Mouse (Mus musculus): ENCODE results near the gene Rhoj. TPM values are rescaled to one million over a fixed set of nuclear protein-coding genes. Genes with fewer than 3 reads are reported as not detected.

Rhoj gene
- polyA plus RNA-seq, 1 experiment from 2014 or later = 32.7 TPM

DNA sequence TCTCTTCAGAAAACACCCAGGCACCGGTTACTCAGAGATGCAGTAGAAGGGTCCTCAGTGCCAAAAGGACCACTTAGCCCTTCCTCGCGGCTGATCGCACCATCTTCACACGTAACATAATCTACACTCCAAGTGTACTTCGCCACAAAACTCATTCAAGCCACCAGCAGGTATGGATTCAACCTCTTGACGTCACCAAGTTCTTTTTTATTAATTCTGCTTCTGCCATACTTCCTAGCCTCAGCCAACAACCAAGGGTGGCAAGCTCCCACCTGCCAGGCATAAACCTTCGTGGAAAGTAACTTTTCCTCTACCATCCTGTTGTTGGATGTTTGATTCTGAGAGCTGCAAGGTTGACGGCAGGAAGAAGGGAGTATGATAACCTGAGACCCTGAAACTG, 80.4 kb downstream of the Rhoj start:
- H3K27ac ChIP-seq (replicated peaks; ENCODE audit: low read depth, low read length) = no peak overlapping the region
- no peaks in the 10 kb centered on the region for H3K36me3 ChIP-seq (ENCODE audit: control insufficient read depth, insufficient read depth, low read length)
- H3K9ac ChIP-seq (ENCODE audit: low read length) = no peak overlapping the region
- 90% methylated on average over 9 of the region's 9 CpGs for WGBS
- H3K27me3 ChIP-seq (ENCODE audit: control insufficient read depth, insufficient read depth, low read length) = no peaks in the 10 kb centered on the region
- peaks cover 4% of the 10 kb centered on the region; the same call in 1 of the 2 replicates for H3K4me1 ChIP-seq (ENCODE audit: control insufficient read depth, insufficient read depth, low read length)
- H3K4me2 ChIP-seq (ENCODE audit: low read depth, severe bottlenecking) = no peak overlapping the region
- ATAC-seq (ENCODE audit: insufficient number of reproducible peaks, low FRiP score, low TSS enrichment, low read depth) = no peak
- no peak overlapping the region for H3K4me3 ChIP-seq (ENCODE audit: low read depth, low read length)
- no peaks in the 10 kb centered on the region for H3K9me3 ChIP-seq (ENCODE audit: control insufficient read depth, low read length)
- DNase-seq (ENCODE audit: low spot score) = no peak

DNA sequence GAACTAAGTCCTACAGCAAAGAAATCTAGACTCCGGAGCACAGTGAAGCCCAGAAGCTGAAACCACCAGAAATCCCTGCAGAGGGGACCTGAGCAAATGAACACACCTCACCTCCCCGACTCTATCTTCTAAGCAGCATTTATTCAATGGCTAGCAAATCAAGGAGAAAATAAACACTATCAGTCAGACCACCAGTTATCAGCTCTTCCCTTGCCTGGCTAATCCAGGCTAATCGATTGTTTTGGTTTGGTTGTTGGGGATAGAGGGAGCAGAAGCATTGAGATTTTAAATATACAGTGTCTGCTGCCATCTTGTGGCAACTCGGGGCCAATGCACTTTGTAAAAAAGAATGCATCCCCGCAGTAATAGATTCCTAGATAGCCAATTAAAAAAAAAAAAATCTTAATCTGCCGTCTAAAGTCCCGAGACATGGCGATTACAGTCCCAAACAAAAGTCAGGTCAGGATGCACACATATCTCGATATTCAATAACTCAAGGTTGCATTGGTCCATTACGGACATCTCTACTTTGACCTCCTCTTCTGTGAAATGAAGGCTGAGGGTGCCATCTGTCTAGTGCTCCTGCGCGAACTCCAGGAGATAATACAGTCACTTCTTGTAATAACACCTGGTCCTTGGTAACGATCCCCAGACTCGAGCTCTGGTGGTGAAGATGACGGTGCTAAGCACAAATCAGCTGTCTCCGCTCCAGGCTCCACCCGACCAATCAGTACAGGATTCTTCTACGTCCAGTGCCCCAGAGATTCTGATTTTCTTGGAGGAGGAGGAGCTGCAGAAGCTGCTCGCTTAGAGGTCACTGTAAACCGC, 81.4 kb downstream of the Rhoj start:
- Histone ChIP-seq H3K4me3 (ENCODE audit: low read depth, low read length) (no peak overlapping the region), H3K27me3 (ENCODE audit: control insufficient read depth, insufficient read depth, low read length) (no peaks in the 10 kb centered on the region), H3K9ac (ENCODE audit: low read length) (no peak overlapping the region), H3K4me1 (ENCODE audit: control insufficient read depth, insufficient read depth, low read length) (peaks cover 11% of the 10 kb centered on the region; the same call in 1 of the 2 replicates), H3K9me3 (ENCODE audit: control insufficient read depth, low read length) (no peaks in the 10 kb centered on the region), H3K27ac (replicated peaks; ENCODE audit: low read depth, low read length) (no peak overlapping the region), H3K36me3 (ENCODE audit: control insufficient read depth, insufficient read depth, low read length) (no peaks in the 10 kb centered on the region), H3K4me2 (ENCODE audit: low read depth, severe bottlenecking) (no peak overlapping the region)
- peak; percentile 53 for DNase-seq (ENCODE audit: low spot score)
- ATAC-seq (ENCODE audit: insufficient number of reproducible peaks, low FRiP score, low TSS enrichment, low read depth) = no peak
- WGBS = 42% methylated on average over 20 of the region's 20 CpGs

DNA sequence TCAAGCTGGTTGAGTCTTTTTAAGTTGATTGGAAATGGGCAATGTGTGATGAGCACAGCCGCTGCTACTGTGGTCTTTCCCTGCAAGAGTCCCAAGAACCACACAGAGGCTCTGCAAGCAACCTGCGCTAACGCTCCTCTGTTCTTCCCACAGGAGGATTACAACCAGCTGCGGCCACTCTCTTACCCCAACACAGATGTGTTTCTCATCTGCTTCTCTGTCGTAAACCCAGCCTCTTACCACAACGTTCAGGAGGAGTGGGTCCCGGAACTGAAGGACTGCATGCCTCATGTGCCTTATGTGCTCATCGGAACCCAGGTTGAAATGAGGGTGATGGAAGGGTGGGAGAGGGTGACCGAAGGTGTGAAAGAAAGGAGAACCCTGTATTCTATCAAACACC, 83.4 kb downstream of the Rhoj start:
- Histone ChIP-seq H3K9ac (ENCODE audit: low read length) (no peak overlapping the region), H3K36me3 (ENCODE audit: control insufficient read depth, insufficient read depth, low read length) (no peaks in the 10 kb centered on the region), H3K4me3 (ENCODE audit: low read depth, low read length) (no peak overlapping the region), H3K9me3 (ENCODE audit: control insufficient read depth, low read length) (no peaks in the 10 kb centered on the region), H3K27me3 (ENCODE audit: control insufficient read depth, insufficient read depth, low read length) (no peaks in the 10 kb centered on the region), H3K4me2 (ENCODE audit: low read depth, severe bottlenecking) (no peak overlapping the region), H3K4me1 (ENCODE audit: control insufficient read depth, insufficient read depth, low read length) (peaks cover 13% of the 10 kb centered on the region; the same call in 1 of the 2 replicates), H3K27ac (replicated peaks; ENCODE audit: low read depth, low read length) (no peak overlapping the region)
- ATAC-seq (ENCODE audit: insufficient number of reproducible peaks, low FRiP score, low TSS enrichment, low read depth) (no peak), DNase-seq (ENCODE audit: low spot score) (peak; percentile 34)
- WGBS = 41% methylated on average over 9 of the region's 9 CpGs

DNA sequence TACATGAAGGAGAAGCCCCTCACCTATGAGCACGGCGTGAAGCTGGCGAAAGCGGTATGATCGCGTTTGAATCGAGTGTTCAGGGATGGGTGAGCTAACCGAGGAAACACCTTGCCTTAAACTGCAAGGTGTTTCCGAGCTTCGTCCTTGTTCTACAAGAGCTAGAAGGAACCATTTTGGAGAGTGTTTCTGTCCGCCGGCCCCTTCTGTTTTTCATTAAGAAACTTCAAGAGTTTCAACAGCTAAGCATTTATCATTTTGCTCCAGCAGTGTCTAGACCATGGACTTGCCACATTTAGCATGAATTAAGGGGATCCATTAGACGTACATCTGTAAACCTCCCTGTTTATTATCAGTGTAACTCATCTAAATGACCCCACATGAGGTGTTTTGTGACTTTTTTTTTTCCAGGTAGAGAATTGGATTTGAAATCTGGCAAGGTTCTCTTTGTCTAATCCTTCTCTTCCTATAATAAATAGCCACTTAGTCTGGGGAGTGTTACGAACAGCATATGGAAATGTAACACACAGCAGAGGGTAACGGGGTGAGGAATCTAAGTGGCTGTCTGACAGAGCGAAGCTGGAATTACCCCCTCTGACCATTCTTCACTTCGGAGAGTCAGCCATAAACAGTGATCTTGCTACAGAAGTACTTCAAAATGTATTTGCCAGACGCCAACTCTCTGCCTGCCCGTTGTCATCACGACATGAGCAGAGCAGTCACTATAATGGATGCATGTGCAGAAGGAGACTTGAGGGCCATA, 86.1 kb downstream of the Rhoj start:
- DNase-seq (ENCODE audit: low spot score) (peak; percentile 43), ATAC-seq (ENCODE audit: insufficient number of reproducible peaks, low FRiP score, low TSS enrichment, low read depth) (no peak)
- Histone ChIP-seq H3K4me3 (ENCODE audit: low read depth, low read length) (no peak overlapping the region), H3K4me2 (ENCODE audit: low read depth, severe bottlenecking) (no peak overlapping the region), H3K36me3 (ENCODE audit: control insufficient read depth, insufficient read depth, low read length) (no peaks in the 10 kb centered on the region), H3K9ac (ENCODE audit: low read length) (no peak overlapping the region), H3K4me1 (ENCODE audit: control insufficient read depth, insufficient read depth, low read length) (peaks cover 9% of the 10 kb centered on the region), H3K27me3 (ENCODE audit: control insufficient read depth, insufficient read depth, low read length) (no peaks in the 10 kb centered on the region), H3K27ac (replicated peaks; ENCODE audit: low read depth, low read length) (no peak overlapping the region; the same call in 1 of the 2 replicates), H3K9me3 (ENCODE audit: control insufficient read depth, low read length) (no peaks in the 10 kb centered on the region)
- 43% methylated on average over 20 of the region's 20 CpGs for WGBS

DNA sequence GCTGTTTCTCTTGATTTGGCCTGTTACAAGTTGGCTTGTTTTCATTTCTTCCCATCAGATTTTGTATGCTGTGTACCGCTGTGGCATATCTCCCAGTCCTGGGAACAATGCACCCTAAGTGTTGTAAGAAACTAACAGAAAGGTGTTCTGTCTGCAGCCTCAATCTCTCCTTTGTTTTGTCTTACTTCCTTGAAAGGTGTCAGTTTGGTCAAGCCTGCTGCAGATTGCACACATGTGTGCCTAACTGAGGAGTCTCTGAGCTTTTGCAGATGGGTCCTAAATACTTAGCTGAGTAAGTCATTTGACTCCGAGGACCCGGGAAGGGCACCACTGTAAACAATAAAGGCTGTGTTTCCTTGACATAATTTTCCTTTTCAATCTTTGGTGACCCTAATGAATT, 88.5 kb downstream of the Rhoj start:
- no peaks in the 10 kb centered on the region for H3K27me3 ChIP-seq (ENCODE audit: control insufficient read depth, insufficient read depth, low read length)
- peaks cover 9% of the 10 kb centered on the region for H3K4me1 ChIP-seq (ENCODE audit: control insufficient read depth, insufficient read depth, low read length)
- H3K9me3 ChIP-seq (ENCODE audit: control insufficient read depth, low read length) = no peaks in the 10 kb centered on the region
- H3K27ac ChIP-seq (replicated peaks; ENCODE audit: low read depth, low read length) = no peak overlapping the region
- WGBS = 44% methylated on average over 3 of the region's 3 CpGs
- no peak overlapping the region for H3K4me3 ChIP-seq (ENCODE audit: low read depth, low read length)
- no peaks in the 10 kb centered on the region for H3K36me3 ChIP-seq (ENCODE audit: control insufficient read depth, insufficient read depth, low read length)
- H3K4me2 ChIP-seq (ENCODE audit: low read depth, severe bottlenecking) = no peak overlapping the region
- ATAC-seq (ENCODE audit: insufficient number of reproducible peaks, low FRiP score, low TSS enrichment, low read depth) (no peak), DNase-seq (ENCODE audit: low spot score) (peak; percentile 33)
- H3K9ac ChIP-seq (ENCODE audit: low read length) = no peak overlapping the region

DNA sequence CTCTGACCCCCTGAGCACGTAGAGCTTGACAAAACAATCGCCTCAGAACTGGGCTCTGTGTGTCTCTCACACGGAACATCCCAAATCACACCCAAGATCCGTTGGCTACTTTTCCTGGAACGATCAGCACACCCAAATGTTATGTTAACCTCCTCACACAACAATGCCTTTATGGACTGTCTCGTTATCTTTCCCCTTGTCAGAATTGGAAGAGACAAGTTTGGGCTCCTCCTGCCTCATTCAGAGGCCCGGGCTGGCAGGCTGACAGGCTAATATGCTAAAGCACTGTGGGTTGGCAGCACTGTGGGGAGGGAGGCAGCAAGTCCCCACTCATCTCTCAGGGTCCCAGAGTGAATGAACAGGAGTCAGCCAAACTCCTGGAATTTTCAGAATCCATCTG, 89.0 kb downstream of the Rhoj start:
- H3K4me3 ChIP-seq (ENCODE audit: low read depth, low read length) = no peak overlapping the region
- no peak overlapping the region for H3K4me2 ChIP-seq (ENCODE audit: low read depth, severe bottlenecking)
- 54% methylated on average over 7 of the region's 7 CpGs for WGBS
- H3K36me3 ChIP-seq (ENCODE audit: control insufficient read depth, insufficient read depth, low read length) = no peaks in the 10 kb centered on the region
- no peaks in the 10 kb centered on the region for H3K27me3 ChIP-seq (ENCODE audit: control insufficient read depth, insufficient read depth, low read length)
- H3K9me3 ChIP-seq (ENCODE audit: control insufficient read depth, low read length) = no peaks in the 10 kb centered on the region
- H3K9ac ChIP-seq (ENCODE audit: low read length) = no peak overlapping the region
- no peak for DNase-seq (ENCODE audit: low spot score)
- peaks cover 9% of the 10 kb centered on the region for H3K4me1 ChIP-seq (ENCODE audit: control insufficient read depth, insufficient read depth, low read length)
- no peak overlapping the region for H3K27ac ChIP-seq (replicated peaks; ENCODE audit: low read depth, low read length)
- no peak for ATAC-seq (ENCODE audit: insufficient number of reproducible peaks, low FRiP score, low TSS enrichment, low read depth)

DNA sequence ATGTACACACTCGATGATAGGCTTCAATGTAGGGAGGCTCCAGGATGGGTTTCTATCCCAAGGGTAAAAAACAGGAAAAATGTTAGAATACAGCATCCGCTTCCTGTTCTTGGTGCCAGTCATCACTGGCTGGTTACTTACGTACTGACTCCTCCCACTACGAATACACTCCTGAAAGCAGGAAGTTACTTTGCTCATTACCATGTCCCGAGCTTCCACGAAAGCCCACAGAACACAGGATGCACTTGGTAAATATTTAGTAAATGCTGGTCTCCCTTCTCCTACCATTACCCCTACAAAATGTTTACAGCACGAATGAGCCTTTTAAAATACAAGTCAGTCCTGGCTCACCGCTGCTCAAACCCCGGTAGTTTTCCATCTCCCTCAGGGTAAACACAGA, 104.8 kb downstream of the Rhoj start:
- no peaks in the 10 kb centered on the region for H3K4me1 ChIP-seq (ENCODE audit: control insufficient read depth, insufficient read depth, low read length)
- H3K9ac ChIP-seq (ENCODE audit: low read length) = no peak overlapping the region
- H3K4me2 ChIP-seq (ENCODE audit: low read depth, severe bottlenecking) = no peak overlapping the region
- 76% methylated on average over 9 of the region's 9 CpGs for WGBS
- DNase-seq (ENCODE audit: low spot score) (no peak), ATAC-seq (ENCODE audit: insufficient number of reproducible peaks, low FRiP score, low TSS enrichment, low read depth) (no peak)
- no peaks in the 10 kb centered on the region for H3K36me3 ChIP-seq (ENCODE audit: control insufficient read depth, insufficient read depth, low read length)
- H3K4me3 ChIP-seq (ENCODE audit: low read depth, low read length) = no peak overlapping the region
- no peaks in the 10 kb centered on the region for H3K9me3 ChIP-seq (ENCODE audit: control insufficient read depth, low read length)
- H3K27me3 ChIP-seq (ENCODE audit: control insufficient read depth, insufficient read depth, low read length) = no peaks in the 10 kb centered on the region
- H3K27ac ChIP-seq (replicated peaks; ENCODE audit: low read depth, low read length) = no peak overlapping the region

DNA sequence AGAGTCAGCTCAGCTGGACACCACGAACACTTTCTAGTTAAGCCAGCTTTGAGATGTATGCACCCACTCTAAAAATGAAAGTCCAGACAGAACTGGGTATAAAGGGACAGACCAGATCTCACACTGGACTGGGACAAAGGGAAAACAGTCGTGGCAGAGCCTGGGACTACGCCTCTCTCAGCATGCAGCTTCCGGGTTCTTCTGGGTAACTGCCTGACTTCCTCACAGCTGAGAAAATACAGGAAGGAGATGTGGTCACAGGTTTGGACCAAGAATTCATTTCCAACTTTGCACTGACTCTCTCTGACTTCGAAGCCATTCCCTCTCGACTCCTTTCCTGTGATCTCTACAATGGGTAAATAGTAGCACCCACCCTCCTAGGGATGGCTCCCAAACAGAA, 106.9 kb downstream of the Rhoj start:
- Histone ChIP-seq H3K27me3 (ENCODE audit: control insufficient read depth, insufficient read depth, low read length) (no peaks in the 10 kb centered on the region), H3K4me1 (ENCODE audit: control insufficient read depth, insufficient read depth, low read length) (no peaks in the 10 kb centered on the region), H3K9me3 (ENCODE audit: control insufficient read depth, low read length) (no peaks in the 10 kb centered on the region), H3K36me3 (ENCODE audit: control insufficient read depth, insufficient read depth, low read length) (no peaks in the 10 kb centered on the region), H3K9ac (ENCODE audit: low read length) (no peak overlapping the region), H3K4me3 (ENCODE audit: low read depth, low read length) (no peak overlapping the region), H3K27ac (replicated peaks; ENCODE audit: low read depth, low read length) (no peak overlapping the region), H3K4me2 (ENCODE audit: low read depth, severe bottlenecking) (no peak overlapping the region)
- ATAC-seq (ENCODE audit: insufficient number of reproducible peaks, low FRiP score, low TSS enrichment, low read depth) (no peak), DNase-seq (ENCODE audit: low spot score) (no peak)
- 75% methylated on average over 6 of the region's 6 CpGs for WGBS
